Mouse (Mus musculus) CD4-positive helper T cell, adult 2 months (primary cell): Measurements from ENCODE around the gene Vwce.
A peak's percentile ranks its signal among the peaks of the same experiment; 100 is the strongest.

ENCODE experiments used
- DNase-seq: peaks from one replicate; pipeline ENCODE4 v3.0.0-alpha.2; 2012; ENCODE audit warnings: low read depth, missing footprints, low spot score

Gene Vwce

DNA sequence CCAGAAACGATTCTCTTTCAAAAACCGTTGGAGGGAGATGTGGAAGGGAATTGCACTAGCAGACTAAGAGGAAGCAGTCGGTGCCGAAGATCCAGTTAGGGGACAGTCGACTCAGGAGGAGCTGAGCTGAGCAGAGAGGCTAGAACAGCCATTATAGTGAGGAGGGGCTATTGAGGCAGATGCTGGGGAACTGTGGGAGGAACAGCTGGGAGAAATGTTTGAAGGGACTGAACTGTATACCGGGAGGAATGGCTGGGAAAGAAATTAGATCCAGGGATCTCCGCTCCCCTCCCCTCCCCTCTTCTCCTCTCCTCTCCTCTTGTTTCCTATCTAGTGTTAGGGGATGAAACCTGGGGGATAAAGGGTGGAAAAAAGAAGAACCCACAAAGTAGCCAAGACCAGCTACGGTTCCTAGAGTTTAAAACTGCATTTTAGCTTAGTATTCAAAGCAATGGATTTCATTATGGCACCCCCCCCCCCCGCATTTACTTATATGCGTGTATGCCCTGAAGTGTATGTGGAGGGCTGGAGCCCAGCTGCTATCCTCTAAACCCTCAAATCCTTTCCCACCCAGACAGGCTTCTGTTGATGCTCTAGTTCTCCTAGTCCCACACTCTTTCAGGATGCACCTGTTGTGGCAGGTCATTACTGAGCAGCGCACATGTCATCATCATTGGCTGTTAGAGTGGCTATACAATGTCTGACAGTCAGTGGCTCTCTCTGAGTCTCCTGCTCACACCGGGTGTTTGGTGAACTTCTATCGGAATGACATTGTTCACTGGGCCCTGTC, 6.8 kb downstream of the Vwce start:
- no peak for DNase-seq

- no peak for DNase-seq
These were observed 11.6 kb downstream of the Vwce start for GRCm38 (mm10) chr19:10645616-10646015.

DNA sequence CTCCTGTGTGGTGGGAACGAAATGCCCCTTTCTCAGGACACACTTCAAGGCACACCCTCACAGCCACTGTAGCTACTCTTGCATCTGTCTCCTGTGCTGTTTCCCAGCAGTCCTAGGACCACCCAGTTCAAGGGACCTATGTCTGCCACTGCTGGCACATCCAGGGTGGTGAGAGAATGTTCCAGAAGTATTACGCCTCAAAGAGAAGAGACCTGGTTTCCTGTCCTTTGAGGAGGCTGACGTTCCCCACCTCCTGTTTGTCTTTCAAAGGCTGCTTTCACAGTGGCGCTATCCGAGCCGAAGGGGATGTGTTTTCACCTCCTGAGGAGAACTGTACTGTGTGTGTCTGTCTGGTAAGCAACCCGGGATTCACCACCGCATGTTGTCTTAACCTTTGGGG, 14.1 kb downstream of the Vwce start:
- peak; percentile 75 for DNase-seq

- DNase-seq: no peak
These were observed 22.0 kb downstream of the Vwce start for GRCm38 (mm10) chr19:10656058-10656457.

DNA sequence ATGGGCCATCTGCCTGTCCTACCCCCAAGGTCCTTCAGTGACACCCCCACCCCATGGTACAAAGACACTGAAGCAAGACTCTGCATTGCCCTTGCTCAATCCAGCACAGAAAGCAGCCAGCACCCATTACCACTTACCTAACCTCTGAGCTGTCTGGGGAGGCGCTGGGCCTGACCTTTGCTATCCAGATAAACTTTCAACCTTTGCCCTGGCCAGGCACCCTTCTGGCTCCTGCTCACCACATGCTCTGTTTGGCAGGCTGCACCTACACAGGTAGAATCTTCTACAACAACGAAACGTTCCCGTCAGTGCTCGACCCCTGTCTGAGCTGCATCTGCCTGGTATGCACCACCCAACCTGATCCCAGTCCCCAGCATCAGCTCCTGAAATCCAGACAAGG, 23.7 kb downstream of the Vwce start:
- DNase-seq: no peak

DNA sequence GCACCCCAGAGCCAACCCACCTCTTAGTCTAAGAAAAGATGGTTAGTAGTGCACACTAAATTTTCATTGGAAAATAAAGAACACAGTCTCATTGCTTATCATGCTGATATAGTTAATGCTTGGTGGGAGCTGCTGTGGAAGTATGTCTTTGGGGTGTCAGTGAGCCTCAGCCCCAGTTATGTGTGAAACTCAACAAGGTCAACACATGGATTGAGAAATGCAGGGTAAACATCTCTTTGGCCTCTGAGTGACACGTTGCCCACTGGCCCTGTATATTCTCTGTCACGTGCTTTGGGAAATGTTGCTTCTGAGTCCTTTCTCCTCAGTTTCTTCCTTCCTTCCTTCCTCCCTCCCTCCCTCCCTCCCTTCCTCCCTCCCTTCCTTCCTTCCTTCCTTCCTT, 24.4 kb downstream of the Vwce start:
- DNase-seq: no peak

DNA sequence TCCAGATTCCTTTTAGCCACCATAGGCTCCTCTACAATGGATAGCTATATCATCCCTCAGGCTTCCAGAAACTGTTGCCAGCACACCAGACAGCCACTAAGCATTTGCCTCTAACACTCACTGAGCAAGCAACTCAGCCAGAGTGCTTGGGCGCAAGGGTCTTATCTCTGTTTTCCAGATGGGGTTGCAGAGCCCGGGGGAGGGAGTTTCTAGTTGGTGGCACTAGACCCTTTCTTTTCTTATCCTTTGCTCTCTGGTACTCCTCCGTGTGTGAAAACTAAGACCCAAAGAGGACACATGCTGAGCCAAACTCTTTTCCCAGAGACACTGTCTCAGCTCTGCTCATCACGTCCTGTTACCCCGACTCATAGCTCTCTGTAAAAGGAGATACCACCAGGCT, 27.4 kb downstream of the Vwce start:
- no peak for DNase-seq

DNA sequence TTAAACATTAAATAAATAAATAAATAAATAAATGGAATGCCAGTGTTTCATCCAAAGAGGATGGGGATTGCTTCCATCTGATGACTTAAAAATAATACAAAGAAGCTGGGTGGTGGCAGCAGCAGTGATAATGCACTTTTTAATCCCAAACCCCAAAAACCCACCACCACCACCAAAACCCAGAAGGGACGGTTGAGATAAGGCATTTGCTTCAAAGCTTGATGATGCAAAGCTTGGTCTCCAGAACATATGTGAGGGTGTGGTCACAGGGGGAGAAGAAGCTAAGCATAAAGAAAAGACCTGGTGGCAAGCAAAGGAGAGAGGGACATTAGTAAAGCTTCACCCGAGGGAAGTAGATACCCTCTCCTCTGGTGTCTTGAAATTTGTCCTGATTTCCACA, 27.9 kb downstream of the Vwce start:
- no peak for DNase-seq

DNA sequence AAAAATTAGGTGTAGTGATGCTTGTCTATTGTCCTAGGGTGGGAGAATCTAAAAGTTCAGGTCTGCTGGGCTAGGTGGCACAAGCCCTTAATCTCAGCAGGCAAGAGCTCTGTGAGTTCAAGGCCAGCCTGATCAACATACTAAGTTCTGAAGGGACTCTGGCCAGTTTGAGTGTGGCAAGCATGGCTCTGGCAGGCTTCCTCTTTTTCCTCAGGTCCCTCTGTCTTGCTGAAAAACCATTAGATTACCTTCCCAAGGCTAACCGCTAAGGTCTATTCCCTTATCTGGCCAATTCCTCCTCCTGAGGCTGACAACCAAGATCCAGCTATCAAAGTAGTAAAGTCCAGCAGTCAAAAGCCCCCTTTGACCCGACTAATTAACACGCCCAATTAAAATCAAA, 28.7 kb downstream of the Vwce start:
- no peak for DNase-seq

GRCm38 (mm10) chr19:10665093-10665492, 31.1 kb downstream of the Vwce start:
- DNase-seq: no peak

DNA sequence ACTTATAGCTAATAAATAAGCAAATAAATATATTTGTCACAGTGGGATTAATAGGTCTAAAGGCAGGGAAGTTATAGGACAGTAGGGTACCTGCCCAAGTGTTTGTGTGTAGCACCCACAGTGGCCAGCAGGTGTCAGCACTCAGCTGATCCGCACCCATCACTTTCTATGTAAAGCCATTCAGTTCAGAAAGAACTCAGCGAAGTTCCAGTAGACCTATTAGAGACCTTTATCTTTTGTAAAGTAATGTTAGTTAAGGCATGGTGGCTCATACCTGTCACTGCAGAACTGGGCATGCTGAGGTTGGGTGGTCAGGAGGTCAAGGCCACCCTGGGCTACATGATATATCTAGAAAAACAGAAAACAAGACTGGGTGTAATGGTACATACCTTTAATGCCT, 31.5 kb downstream of the Vwce start:
- peak; percentile 67 for DNase-seq

DNA sequence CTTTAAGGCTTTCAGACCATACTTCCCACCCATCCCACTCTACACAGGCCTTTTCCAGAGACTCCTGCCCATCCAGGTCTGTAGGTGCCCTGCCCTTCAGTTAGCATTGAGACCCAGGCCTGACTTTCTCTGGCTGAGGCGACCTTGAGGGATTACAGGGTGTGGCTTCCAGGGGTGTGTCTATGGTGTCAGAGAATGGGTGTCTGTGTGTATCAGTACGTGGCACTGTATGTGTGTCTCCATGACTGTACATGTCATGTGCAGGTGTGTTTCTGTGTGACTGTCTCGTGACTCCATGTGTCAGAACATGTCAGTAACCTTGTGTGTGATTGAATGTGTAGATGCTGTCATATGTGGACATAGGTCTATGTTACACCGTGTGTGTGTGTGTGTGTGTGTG, 37.3 kb downstream of the Vwce start:
- no peak for DNase-seq

DNA sequence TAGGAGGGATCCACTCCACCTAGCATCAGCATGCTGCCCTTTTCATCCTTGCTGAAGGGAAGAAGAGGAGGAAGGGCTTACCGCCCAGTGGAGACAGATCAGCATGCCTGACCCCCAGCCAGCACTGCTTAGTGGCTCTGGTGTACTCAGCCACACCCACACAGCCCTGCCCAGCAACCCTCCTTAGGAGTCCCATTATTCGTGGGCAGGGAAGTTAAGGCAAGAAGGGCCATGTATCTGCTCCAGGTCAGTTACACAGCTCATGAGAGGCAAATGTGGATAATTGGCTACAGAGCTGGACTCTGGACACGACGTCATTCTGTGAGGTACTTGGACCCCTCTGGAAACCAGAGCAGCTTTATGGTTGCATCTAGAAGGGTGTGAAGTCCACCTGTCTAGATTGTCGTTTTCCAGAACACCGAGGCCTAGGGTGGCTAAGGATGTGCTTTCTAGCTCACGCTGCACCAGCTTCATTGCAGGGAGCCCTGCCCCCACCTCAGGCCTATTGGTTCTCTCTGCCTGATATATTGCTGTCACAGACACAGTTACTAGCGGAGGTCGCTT, 37.9 kb downstream of the Vwce start:
- DNase-seq: no peak

DNA sequence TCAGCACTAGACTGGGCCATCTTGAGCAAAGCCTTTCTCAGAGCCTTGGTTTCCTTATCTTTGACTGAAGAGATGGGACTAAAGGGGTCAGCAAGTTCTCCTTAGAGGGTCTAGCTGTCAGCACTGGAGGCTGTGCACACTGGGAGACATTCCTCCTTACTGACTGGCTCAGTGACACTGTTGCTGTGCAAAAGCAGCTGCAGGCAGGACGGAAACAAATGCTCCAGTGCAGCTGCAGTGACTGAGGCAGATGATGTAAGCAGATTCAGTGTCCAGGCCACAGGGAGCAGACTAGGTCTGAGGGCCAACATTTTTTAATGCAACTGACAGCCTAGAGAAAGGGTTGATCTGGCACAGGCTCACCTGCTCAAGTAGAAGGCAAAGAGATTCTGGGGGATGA, 39.3 kb downstream of the Vwce start:
- no peak for DNase-seq

GRCm38 (mm10) chr19:10676656-10677055, 42.6 kb downstream of the Vwce start:
- no peak for DNase-seq

GRCm38 (mm10) chr19:10677915-10678771, 44.1 kb downstream of the Vwce start, which contains the start of gene Pga5:
Pga5 (minus strand) TSS chr19:10678071.
- DNase-seq: peak; percentile 75

DNA sequence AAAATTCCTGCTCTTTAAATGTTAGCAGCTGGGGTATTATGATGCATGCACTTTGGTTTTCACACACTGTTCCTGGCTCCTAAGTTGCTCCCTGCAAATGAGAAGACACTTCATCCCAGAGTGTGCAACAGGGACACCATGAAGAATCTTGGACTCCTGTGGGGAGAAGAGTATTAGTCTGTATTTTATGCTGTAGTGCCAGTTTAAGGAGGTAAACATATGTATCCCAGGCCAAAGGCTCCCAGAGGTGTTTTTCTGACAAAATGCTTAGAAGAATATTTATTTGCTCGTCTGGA, 44.7 kb downstream of the Vwce start:
- no peak for DNase-seq

- no peak for DNase-seq
These were observed 47.6 kb downstream of the Vwce start for GRCm38 (mm10) chr19:10681571-10681970.

- no peak for DNase-seq
These were observed 51.1 kb downstream of the Vwce start for GRCm38 (mm10) chr19:10685081-10685480.

GRCm38 (mm10) chr19:10685727-10686126, 51.7 kb downstream of the Vwce start:
- no peak for DNase-seq

- DNase-seq: peak; percentile 88
These were observed 54.7 kb downstream of the Vwce start, which contains the start of gene Vps37c for GRCm38 (mm10) chr19:10688537-10689352. Vps37c (plus strand) TSS chr19:10688735.
